Mouse (Mus musculus): ENCODE measurements around the gene Gm21190.
"Not testable (repeated sequence)": the region's sequence is repeated elsewhere in the genome, so short reads cannot be mapped to it uniquely, and the experiment has no call there.

DNA sequence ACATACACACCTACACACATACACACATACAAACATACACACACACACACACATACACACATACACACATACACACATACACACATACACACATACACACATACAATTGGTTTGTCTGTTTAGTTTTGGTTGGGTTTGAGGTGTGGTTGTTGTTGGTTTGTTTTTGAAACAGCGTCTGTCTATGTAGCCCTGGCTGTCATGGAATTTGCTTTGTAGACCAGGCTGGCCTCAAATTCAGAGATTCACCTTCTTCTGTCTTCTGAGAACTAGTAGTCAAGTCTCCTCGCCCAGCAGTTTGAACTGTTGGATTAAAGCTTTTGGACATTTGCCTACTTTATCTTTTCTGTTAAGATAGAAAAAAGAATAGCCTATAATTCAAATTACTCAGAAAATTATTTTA, 38.1 kb downstream of the Gm21190 start:
- TF ChIP-seq POLR2A, CTCF (IDR thresholded peaks at IDR 0.05; ENCODE audit: extremely low read depth, insufficient read depth, low read length): not testable (repeated sequence)
